Mouse (Mus musculus) embryonic facial prominence, embryonic 11.5 days (tissue): ENCODE results near the gene Rln1. TPM values are rescaled to one million over a fixed set of nuclear protein-coding genes. Genes with fewer than 3 reads are reported as not detected.

Source experiments
- ATAC-seq: fragments of 200-750 bp; cut with Nextera tagmentation; replicated peaks from 2 replicates; pipeline ENCODE4 v1.8.0; 2017; ENCODE audit warnings: low read depth; ENCODE audit not compliant: insufficient number of reproducible peaks, low FRiP score, low TSS enrichment
- DNase-seq: peaks from one replicate; pipeline ENCODE4 v3.0.0-alpha.2; 2015; ENCODE audit warnings: low spot score
- H3K27ac ChIP-seq: fragments of 300-500 bp; sonication (generic); replicated peaks from 2 replicates; pipeline ENCODE4 v1.5.1; 2014; ENCODE audit warnings: mild to moderate bottlenecking, low read depth, low read length, control low read depth
- H3K27me3 ChIP-seq: fragments of 300-500 bp; sonication (generic); 2 replicates; pipeline ENCODE4 v1.6.1; 2014; ENCODE audit warnings: mild to moderate bottlenecking, low read length, moderate library complexity, mixed read lengths; ENCODE audit not compliant: control insufficient read depth, insufficient read depth
- H3K36me3 ChIP-seq: fragments of 300-500 bp; sonication (generic); replicated peaks from 2 replicates; pipeline ENCODE4 v1.6.1; 2014; ENCODE audit warnings: low read depth, mild to moderate bottlenecking, low read length, moderate library complexity, mixed read lengths; ENCODE audit not compliant: control insufficient read depth, insufficient read depth
- H3K4me1 ChIP-seq: fragments of 300-500 bp; sonication (generic); 2 replicates; pipeline ENCODE4 v1.6.1; 2014; ENCODE audit warnings: low read length, mixed read lengths; ENCODE audit not compliant: control insufficient read depth, insufficient read depth
- H3K4me2 ChIP-seq: fragments of 300-500 bp; sonication (generic); 2 replicates; pipeline ENCODE4 v1.6.1; 2014; ENCODE audit warnings: low read depth, mild to moderate bottlenecking, control low read depth, low read length, moderate library complexity
- H3K4me3 ChIP-seq: fragments of 300-500 bp; sonication (generic); 2 replicates; pipeline ENCODE4 v1.5.1; 2014; ENCODE audit warnings: low read depth, low read length, control low read depth
- H3K9ac ChIP-seq: fragments of 300-500 bp; sonication (generic); replicated peaks from 2 replicates; pipeline ENCODE4 v1.6.1; 2014; ENCODE audit warnings: mild to moderate bottlenecking, control low read depth, low read length
- H3K9me3 ChIP-seq: fragments of 300-500 bp; sonication (generic); replicated peaks from 2 replicates; pipeline ENCODE4 v1.6.1; 2016; ENCODE audit warnings: mild to moderate bottlenecking, low read length, inconsistent platforms, mixed read lengths; ENCODE audit not compliant: control insufficient read depth
- WGBS: fragments of 180-500 bp; shearing (Covaris S2); extraction: QIAGEN DNeasy Blood & Tissue Kit; methylation state at CpG from one replicate; pipeline ENCODE4 v1.1.7; 2014; 5-methylcytosine and 5-hydroxymethylcytosine counted together
- polyA plus RNA-seq: library from polyadenylated mRNA; unstranded; fragments of >200 nt; fragmentation: Nextera tagmentation; extraction: Ambion mirVana; gene quantifications from 2 replicates; pipeline ENCODE4 v1.2.1, GENCODE M21; 2014

The Rln1 gene
- polyA plus RNA-seq, 1 experiment from 2014 or later: 0.29 TPM

DNA sequence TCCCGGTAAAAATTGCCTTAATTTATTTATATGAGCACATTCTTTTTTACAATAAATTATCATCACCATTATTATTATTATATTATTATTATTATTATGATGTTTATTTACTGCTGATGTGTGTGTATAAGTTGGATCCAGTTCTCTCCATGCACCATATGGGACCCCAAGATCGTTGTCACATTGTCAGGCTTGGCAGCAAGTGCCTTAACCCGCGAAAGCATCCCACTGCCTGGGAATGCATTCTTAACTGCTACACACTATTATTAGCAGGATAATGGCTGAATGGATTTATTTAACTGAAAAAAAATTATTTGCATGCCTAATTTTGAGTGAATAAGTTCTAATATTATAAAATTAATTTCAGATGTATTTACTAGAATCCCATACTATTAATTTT lies 8.1 kb downstream of the Rln1 start:
- DNase-seq (no peak), ATAC-seq (no peak)
- H3K4me1 ChIP-seq: no peaks in the 10 kb centered on the region
- no peak overlapping the region for H3K4me2 ChIP-seq
- H3K9me3 ChIP-seq: no peaks in the 10 kb centered on the region
- no peaks in the 10 kb centered on the region for H3K27me3 ChIP-seq
- no peak overlapping the region for H3K27ac ChIP-seq
- 90% methylated on average over 4 of the region's 4 CpGs for WGBS
- no peaks in the 10 kb centered on the region for H3K36me3 ChIP-seq
- no peak overlapping the region for H3K4me3 ChIP-seq
- H3K9ac ChIP-seq: no peak overlapping the region

- Histone ChIP-seq H3K27me3 (no peaks in the 10 kb centered on the region), H3K9ac (no peak overlapping the region), H3K27ac (no peak overlapping the region), H3K4me3 (no peak overlapping the region; the same call in 1 of the 2 replicates), H3K4me1 (no peaks in the 10 kb centered on the region), H3K9me3 (no peaks in the 10 kb centered on the region), H3K4me2 (peak overlapping the region; percentile 17; the same call in 1 of the 2 replicates), H3K36me3 (no peaks in the 10 kb centered on the region)
- WGBS: 69% methylated on average over 9 of the region's 9 CpGs
- ATAC-seq: no peak
- DNase-seq: no peak
These were observed 8.7 kb downstream of the Rln1 start for GRCm38 (mm10) chr19:29325852-29326180.

DNA sequence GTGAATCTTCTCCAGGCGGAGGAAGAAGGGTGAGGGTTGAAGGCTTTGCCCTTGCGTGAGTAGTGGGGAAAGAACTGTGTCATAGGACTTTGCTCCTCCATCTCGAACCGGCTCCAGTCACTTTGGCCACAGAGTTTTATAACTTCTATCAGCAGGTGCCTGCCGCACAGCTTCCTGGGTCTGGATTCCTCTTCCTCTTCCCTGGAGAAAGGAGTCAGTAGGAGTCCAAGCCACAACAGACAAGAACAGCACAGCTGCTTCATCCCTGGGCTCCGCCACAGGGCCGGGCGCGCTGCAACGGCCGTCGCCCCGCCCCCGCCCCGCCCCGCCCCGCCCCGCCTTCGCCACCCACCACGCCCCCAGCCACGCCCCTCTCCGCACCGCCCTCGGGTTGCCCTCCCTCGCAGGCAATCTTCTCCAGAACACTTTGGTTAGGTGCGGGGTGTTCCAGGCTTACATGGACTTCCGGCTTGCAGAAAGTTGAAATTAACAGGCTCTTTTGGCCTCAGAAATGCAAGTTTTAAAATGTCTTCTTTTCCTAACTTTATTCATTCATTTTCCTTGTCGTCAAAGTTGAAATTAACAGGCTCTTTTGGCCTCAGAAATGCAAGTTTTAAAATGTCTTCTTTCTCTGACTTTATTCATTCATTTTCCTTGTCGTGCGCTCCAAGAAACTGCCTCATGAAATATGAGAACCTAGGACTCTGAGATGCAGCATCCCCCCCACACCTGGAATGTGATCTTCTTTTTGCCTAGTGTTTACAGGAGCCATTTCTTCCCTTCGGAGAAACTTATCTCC lies 9.2 kb downstream of the Rln1 start, which contains the start of gene Insl6:
Gene Insl6, minus strand, starts transcription at position 304 of the 799 bp plus-strand sequence.
- Histone ChIP-seq H3K4me2 (peak within 1 kb of the TSS; percentile 29), H3K4me1 (no peaks in the 10 kb centered on the region), H3K27me3 (no peaks in the 10 kb centered on the region), H3K27ac (no peak within 1 kb of the TSS), H3K9me3 (no peaks in the 10 kb centered on the region), H3K4me3 (peak within 1 kb of the TSS; percentile 14), H3K9ac (0 out of 2 replicates have a peak within 1 kb of the TSS, but pooled peaks have one; percentile 4), H3K36me3 (no peaks in the 10 kb centered on the region)
- ATAC-seq (peak; percentile 93), DNase-seq (peak; percentile 80)
- WGBS: 3% methylated on average over 26 of the region's 31 CpGs

- ATAC-seq: no peak
- H3K4me2 ChIP-seq: no peak overlapping the region
- 73% methylated on average over 8 of the region's 8 CpGs for WGBS
These were observed 10.9 kb downstream of the Rln1 start for GRCm38 (mm10) chr19:29323416-29324049.

DNA sequence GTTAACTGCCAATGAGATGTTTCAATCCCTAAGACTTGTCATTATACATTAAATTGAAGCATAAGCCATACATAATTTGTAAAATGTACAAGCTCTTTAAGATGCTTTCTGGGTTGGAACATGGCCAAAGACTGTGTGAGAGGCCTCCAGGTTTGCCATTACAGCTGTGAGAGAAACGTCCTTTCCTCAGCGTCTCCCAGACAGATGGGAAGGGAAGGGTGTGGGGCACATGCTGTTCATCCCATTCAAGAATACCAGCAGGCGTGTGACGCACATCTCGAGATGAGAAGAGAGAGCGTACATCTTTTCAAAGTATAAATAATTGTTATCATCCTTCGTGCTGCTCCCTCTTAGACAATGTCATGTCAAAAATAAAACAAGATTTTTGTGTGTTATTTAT lies 21.8 kb downstream of the Rln1 start:
- Histone ChIP-seq H3K27me3 (no peaks in the 10 kb centered on the region), H3K36me3 (no peaks in the 10 kb centered on the region; the same call in 1 of the 2 replicates), H3K9ac (no peak overlapping the region), H3K4me2 (no peak overlapping the region), H3K4me1 (no peaks in the 10 kb centered on the region), H3K4me3 (no peak overlapping the region), H3K9me3 (no peaks in the 10 kb centered on the region), H3K27ac (no peak overlapping the region)
- DNase-seq: no peak
- 79% methylated on average over 7 of the region's 7 CpGs for WGBS
- no peak for ATAC-seq

More at GRCm38 (mm10) chr19:29323416-29324049, 10.9 kb downstream of the Rln1 start:
- H3K4me1 ChIP-seq: no peaks in the 10 kb centered on the region
- H3K36me3 ChIP-seq: no peaks in the 10 kb centered on the region
- no peak for DNase-seq
- no peak overlapping the region for H3K4me3 ChIP-seq
- no peaks in the 10 kb centered on the region for H3K9me3 ChIP-seq
- H3K27ac ChIP-seq: no peak overlapping the region
- H3K27me3 ChIP-seq: no peaks in the 10 kb centered on the region
- H3K9ac ChIP-seq: no peak overlapping the region

GRCm38 (mm10) chr19:29311791-29312190 lies 22.7 kb downstream of the Rln1 start:
- no peaks in the 10 kb centered on the region; the same call in 1 of the 2 replicates for H3K36me3 ChIP-seq
- DNase-seq (no peak), ATAC-seq (no peak)
- no peaks in the 10 kb centered on the region for H3K27me3 ChIP-seq
- no peak overlapping the region for H3K27ac ChIP-seq
- H3K9me3 ChIP-seq: no peaks in the 10 kb centered on the region
- no peaks in the 10 kb centered on the region for H3K4me1 ChIP-seq
- WGBS: 95% methylated on average over 8 of the region's 8 CpGs
- no peak overlapping the region for H3K4me3 ChIP-seq
- no peak overlapping the region for H3K4me2 ChIP-seq
- H3K9ac ChIP-seq: no peak overlapping the region

DNA sequence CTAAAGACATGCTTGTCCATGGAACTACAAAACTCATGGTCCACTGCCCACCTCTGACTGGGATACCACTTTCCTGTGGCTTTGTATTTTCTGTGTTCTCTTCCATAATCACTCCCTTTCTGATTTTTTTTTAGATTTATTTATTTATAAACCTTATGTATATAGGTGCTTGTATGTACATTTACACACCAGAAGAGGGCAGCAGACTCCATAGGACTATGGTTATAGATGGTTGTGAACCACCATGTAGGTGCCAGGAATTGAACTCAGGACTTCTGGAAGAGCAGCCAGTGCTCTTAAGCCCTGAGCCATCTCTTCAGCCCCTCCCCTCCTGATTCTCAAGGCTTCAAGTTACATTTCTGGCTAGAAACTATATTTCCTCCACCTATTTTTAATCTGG lies 25.6 kb downstream of the Rln1 start:
- Histone ChIP-seq H3K9ac (no peak overlapping the region), H3K4me1 (no peaks in the 10 kb centered on the region), H3K9me3 (no peaks in the 10 kb centered on the region), H3K27ac (no peak overlapping the region), H3K27me3 (no peaks in the 10 kb centered on the region), H3K4me3 (no peak overlapping the region), H3K4me2 (no peak overlapping the region), H3K36me3 (no peaks in the 10 kb centered on the region; the same call in 1 of the 2 replicates)
- DNase-seq (no peak), ATAC-seq (no peak)

- Histone ChIP-seq H3K27ac (no peak overlapping the region), H3K4me2 (no peak overlapping the region), H3K27me3 (no peaks in the 10 kb centered on the region), H3K4me1 (no peaks in the 10 kb centered on the region), H3K9me3 (no peaks in the 10 kb centered on the region), H3K4me3 (no peak overlapping the region), H3K36me3 (no peaks in the 10 kb centered on the region), H3K9ac (no peak overlapping the region)
- WGBS: 89% methylated on average over 2 of the region's 2 CpGs
- ATAC-seq: no peak
- no peak for DNase-seq
These were observed 32.4 kb downstream of the Rln1 start for GRCm38 (mm10) chr19:29302119-29302518.
